Mouse (Mus musculus) ES-Bruce4 (cell line): ENCODE measurements around the gene Plekha4. TPM values are rescaled to one million over a fixed set of nuclear protein-coding genes. Genes with fewer than 3 reads are reported as not detected.

Source experiments
- H3K27ac ChIP-seq: 2 replicates; pipeline ENCODE4 v1.5.1; 2012; ENCODE audit warnings: low read length, inconsistent platforms; ENCODE audit not compliant: insufficient read depth
- H3K27me3 ChIP-seq: 2 replicates; pipeline ENCODE4 v1.6.1; 2012; ENCODE audit warnings: mild to moderate bottlenecking, low read length, inconsistent platforms; ENCODE audit not compliant: control insufficient read depth, poor library complexity, insufficient read depth, severe bottlenecking
- H3K36me3 ChIP-seq: 2 replicates; pipeline ENCODE4 v1.6.1; 2012; ENCODE audit warnings: inconsistent platforms, mild to moderate bottlenecking, low read length, moderate library complexity; ENCODE audit not compliant: control insufficient read depth, poor library complexity, insufficient read depth, severe bottlenecking
- H3K4me1 ChIP-seq: one replicate; pipeline ENCODE4 v1.8.1; 2011; ENCODE audit warnings: low read length; ENCODE audit not compliant: control insufficient read depth, insufficient read depth
- H3K4me3 ChIP-seq: 2 replicates; pipeline ENCODE4 v1.5.1; 2011; ENCODE audit warnings: low read depth, mild to moderate bottlenecking, low read length
- H3K9ac ChIP-seq: 2 replicates; pipeline ENCODE4 v1.6.1; 2012; ENCODE audit warnings: low read depth, mild to moderate bottlenecking, inconsistent platforms; ENCODE audit not compliant: poor library complexity, severe bottlenecking
- H3K9me3 ChIP-seq: replicated peaks from 2 replicates; pipeline ENCODE4 v1.6.1; 2012; ENCODE audit warnings: mild to moderate bottlenecking, low read length, inconsistent platforms; ENCODE audit not compliant: control insufficient read depth, poor library complexity, insufficient read depth, severe bottlenecking
- CTCF ChIP-seq: IDR thresholded peaks from one replicate; pipeline ENCODE4 v1.8.1; 2011; ENCODE audit warnings: low read depth, low read length
- EP300 ChIP-seq: IDR thresholded peaks from 2 replicates; pipeline ENCODE4 v1.6.1; 2011; ENCODE audit warnings: low read depth, low read length; ENCODE audit not compliant: insufficient read depth
- POLR2A ChIP-seq: IDR thresholded peaks from one replicate; pipeline ENCODE4 v1.8.1; 2011; ENCODE audit warnings: low read length; ENCODE audit not compliant: insufficient read depth
- polyA plus RNA-seq: library from polyadenylated mRNA; stranded (reverse); fragments of >200 nt; gene quantifications from 2 replicates; pipeline ENCODE4 v1.2.4, GENCODE M21; 2011; ENCODE audit warnings: low read depth; ENCODE audit not compliant: missing spikeins, insufficient read depth, insufficient read length

Gene Plekha4
- polyA plus RNA-seq, 1 experiment = 14.3 TPM

DNA sequence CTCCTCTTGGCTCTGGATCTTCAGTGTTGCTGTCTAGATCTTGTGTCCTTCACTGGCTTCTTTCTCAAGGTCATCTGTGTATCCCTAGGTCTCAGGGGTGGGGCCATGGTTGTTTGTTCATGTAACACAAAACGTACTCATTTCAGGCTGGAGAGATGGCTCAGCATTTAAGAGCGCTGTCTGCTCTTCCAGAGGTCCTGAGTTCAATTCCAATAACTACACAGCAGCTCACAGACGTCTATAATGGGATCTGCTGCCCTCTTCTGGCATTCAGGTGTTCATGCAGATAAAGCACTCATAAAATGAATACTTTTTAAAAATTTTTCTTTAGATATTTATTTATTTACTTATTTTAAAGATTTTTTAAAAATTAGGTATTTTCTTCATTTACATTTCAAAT, 64.7 kb downstream of the Plekha4 start:
- Histone ChIP-seq H3K27me3 (no peaks in the 10 kb centered on the region), H3K36me3 (peaks cover 13% of the 10 kb centered on the region), H3K4me1 (no peaks in the 10 kb centered on the region), H3K9me3 (no peaks in the 10 kb centered on the region), H3K27ac (peak overlapping the region; percentile 12; the same call in 1 of the 2 replicates), H3K4me3 (no peak overlapping the region), H3K9ac (no peak overlapping the region)
- TF ChIP-seq POLR2A (no peak), EP300 (no peak), CTCF (no peak)

DNA sequence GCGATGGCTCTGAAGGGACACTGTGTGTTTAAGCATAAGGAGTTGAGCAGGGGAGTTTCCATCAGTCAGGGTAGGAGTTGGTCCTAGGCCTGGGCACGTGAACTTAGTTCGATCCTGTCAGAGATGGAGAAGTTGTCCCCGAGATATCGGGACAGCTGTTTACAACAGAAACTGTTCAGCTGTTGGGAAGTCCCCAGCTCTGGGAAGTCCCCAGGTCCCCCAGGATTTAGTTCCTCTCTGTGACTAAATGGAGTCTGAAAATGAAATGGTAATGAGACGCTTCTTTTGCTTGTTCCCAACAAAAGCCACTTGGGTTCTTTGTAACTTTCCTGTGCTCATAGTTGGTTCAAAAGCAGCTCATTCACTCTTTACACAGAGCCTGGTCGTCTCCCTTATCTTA, 65.8 kb downstream of the Plekha4 start:
- Histone ChIP-seq H3K27ac (no peak overlapping the region), H3K9ac (no peak overlapping the region), H3K4me1 (no peaks in the 10 kb centered on the region), H3K36me3 (peaks cover 6% of the 10 kb centered on the region; the same call in 1 of the 2 replicates), H3K9me3 (no peaks in the 10 kb centered on the region), H3K27me3 (no peaks in the 10 kb centered on the region), H3K4me3 (no peak overlapping the region)
- TF ChIP-seq POLR2A (no peak), EP300 (no peak), CTCF (no peak)

DNA sequence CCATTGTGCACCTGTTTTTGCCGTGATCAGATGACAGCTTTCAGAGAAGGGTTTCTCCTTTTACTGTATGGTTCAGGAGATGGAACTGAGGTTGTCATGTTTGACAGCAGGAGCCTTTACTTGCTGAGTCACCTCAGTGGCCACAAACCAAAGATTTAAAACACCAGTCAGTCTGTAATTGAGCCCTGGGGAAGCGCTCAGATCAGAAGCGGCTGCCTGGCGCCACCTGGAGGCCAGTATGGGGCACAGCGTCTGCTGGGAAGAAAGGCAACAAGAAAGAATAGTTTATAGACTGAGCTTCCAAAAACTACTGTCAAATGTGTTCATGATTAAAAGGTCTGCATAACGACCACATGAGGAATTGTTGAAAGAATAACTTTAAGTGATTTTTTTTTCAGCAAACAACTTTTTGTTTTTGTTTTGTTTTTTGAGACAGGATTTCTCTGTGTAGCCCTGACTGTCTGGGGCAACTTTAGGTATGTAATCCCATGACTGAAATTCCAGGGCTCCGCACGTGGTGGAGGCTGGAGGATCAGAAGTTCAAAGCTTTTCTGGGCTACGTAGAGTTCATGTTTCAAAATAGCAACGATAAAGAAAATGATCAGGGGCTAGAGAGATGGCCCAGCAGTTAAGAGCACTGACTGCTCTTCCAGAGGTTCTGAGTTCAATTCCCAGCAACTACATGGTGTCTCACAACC, 67.1 kb downstream of the Plekha4 start:
- no peak overlapping the region for H3K27ac ChIP-seq
- peaks cover 2% of the 10 kb centered on the region; the same call in 1 of the 2 replicates for H3K36me3 ChIP-seq
- H3K27me3 ChIP-seq = no peaks in the 10 kb centered on the region
- H3K9me3 ChIP-seq = no peaks in the 10 kb centered on the region
- TF ChIP-seq POLR2A (no peak), CTCF (peak; percentile 89), EP300 (0 out of 2 replicates have a peak, but pooled peaks have one; percentile 16)
- no peak overlapping the region for H3K9ac ChIP-seq
- H3K4me3 ChIP-seq = no peak overlapping the region
- no peaks in the 10 kb centered on the region for H3K4me1 ChIP-seq

DNA sequence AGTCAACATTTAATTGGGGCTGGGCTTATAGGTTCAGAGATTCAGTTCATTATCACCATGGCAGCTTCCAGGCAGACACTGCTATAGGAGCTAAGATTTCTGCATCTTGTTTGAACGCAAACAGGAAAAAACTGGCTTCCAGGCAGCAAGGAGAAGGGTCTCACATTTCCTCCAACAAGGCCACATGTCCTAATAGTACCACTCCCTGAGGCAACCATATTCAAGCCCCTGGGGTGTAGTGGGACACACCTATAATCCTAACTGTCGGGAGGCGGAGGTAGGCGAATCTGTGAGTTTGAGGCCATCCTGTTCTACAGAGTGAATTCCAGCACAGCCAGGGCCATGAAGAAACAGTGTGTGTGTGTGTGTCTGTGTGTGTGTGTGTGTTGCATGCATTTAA, 69.0 kb downstream of the Plekha4 start:
- no peaks in the 10 kb centered on the region for H3K27me3 ChIP-seq
- H3K4me3 ChIP-seq = no peak overlapping the region
- H3K27ac ChIP-seq = peak overlapping the region; percentile 5; the same call in 1 of the 2 replicates
- H3K9ac ChIP-seq = no peak overlapping the region
- H3K9me3 ChIP-seq = no peaks in the 10 kb centered on the region
- H3K36me3 ChIP-seq = 0 out of 2 replicates have a peak, but pooled peaks cover 2% of the 10 kb centered on the region
- H3K4me1 ChIP-seq = peaks cover 3% of the 10 kb centered on the region
- no peak for TF ChIP-seq CTCF
- TF ChIP-seq EP300 = 0 out of 2 replicates have a peak, but pooled peaks have one; percentile 43

DNA sequence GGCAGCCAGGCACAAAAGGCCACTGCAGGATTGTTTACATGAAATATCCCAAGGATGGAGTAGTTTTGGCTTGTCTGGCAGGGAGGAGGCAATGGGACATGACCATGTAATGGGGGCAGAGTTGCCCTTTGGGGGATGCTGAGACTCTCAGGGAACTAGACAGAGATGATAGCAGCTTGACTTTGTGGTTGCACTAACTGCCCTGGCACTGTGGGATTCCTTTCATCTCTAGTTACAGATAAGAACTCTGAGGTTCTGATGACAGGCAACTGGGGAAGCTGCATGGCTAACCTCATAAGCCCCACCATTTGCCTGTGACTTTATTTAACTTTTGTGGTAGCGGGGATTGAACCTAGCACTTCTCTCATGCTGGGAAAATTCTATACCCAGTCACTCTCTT, 70.0 kb downstream of the Plekha4 start:
- Histone ChIP-seq H3K9me3 (no peaks in the 10 kb centered on the region), H3K4me1 (peaks cover 3% of the 10 kb centered on the region), H3K36me3 (no peaks in the 10 kb centered on the region), H3K4me3 (no peak overlapping the region), H3K9ac (no peak overlapping the region), H3K27me3 (no peaks in the 10 kb centered on the region), H3K27ac (no peak overlapping the region)
- TF ChIP-seq EP300 = no peak
- no peak for TF ChIP-seq POLR2A
- TF ChIP-seq CTCF = no peak

DNA sequence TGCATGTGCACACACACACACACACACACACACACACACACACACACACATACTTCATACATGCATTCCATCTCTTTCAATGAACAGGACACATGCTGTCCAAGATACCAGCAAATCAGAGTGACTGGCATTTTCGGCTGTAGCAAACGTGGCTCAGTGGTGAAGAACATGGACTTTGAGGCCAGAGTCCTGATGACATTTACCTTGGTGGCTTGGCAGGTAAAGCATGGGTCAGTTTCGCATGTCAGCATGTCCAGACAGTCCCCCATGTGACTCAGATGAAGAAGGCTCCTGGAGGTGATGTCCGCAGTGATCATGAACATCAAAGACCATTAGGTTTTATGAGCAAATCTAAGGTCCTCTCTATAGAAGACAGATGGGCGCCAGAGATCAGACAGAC, 70.9 kb downstream of the Plekha4 start:
- Histone ChIP-seq H3K27ac (no peak overlapping the region), H3K4me1 (peaks cover 3% of the 10 kb centered on the region), H3K27me3 (no peaks in the 10 kb centered on the region), H3K9ac (no peak overlapping the region), H3K36me3 (no peaks in the 10 kb centered on the region), H3K9me3 (no peaks in the 10 kb centered on the region), H3K4me3 (no peak overlapping the region)
- no peak for TF ChIP-seq POLR2A
- TF ChIP-seq CTCF = no peak
- TF ChIP-seq EP300 = no peak
